Mouse (Mus musculus) liver, embryonic 16.5 days (tissue): ENCODE data around the gene Mcu. TPM values are rescaled to one million over a fixed set of nuclear protein-coding genes. Genes with fewer than 3 reads are reported as not detected.
A peak's percentile ranks its signal among the peaks of the same experiment; 100 is the strongest.

Source experiments
- ATAC-seq: fragments of 200-750 bp; cut with Nextera tagmentation; 2 replicates; pipeline ENCODE4 v1.8.0; 2017; ENCODE audit warnings: low read depth, mild to moderate bottlenecking, moderate number of reproducible peaks, moderate library complexity
- H3K27ac ChIP-seq: fragments of 300-500 bp; sonication (generic); 2 replicates; pipeline ENCODE4 v1.5.1; 2014; ENCODE audit warnings: mild to moderate bottlenecking, low read length
- H3K27me3 ChIP-seq: fragments of 300-500 bp; sonication (generic); 2 replicates; pipeline ENCODE4 v1.6.1; 2014; ENCODE audit warnings: low read depth, low read length, mixed read lengths; ENCODE audit not compliant: control insufficient read depth, insufficient read depth
- H3K36me3 ChIP-seq: fragments of 300-500 bp; sonication (generic); 2 replicates; pipeline ENCODE4 v1.6.1; 2014; ENCODE audit warnings: mild to moderate bottlenecking; ENCODE audit not compliant: control insufficient read depth, insufficient read depth
- H3K4me1 ChIP-seq: fragments of 300-500 bp; sonication (generic); 2 replicates; pipeline ENCODE4 v1.6.1; 2014; ENCODE audit warnings: low read depth, low read length, mixed read lengths; ENCODE audit not compliant: control insufficient read depth
- H3K4me2 ChIP-seq: fragments of 300-500 bp; sonication (generic); 2 replicates; pipeline ENCODE4 v1.6.1; 2014; ENCODE audit warnings: low read depth, low read length, mixed read lengths
- H3K4me3 ChIP-seq: fragments of 300-500 bp; sonication (generic); 2 replicates; pipeline ENCODE4 v1.5.1; 2014; ENCODE audit warnings: low read depth, mild to moderate bottlenecking, low read length
- H3K9ac ChIP-seq: fragments of 300-500 bp; sonication (generic); 2 replicates; pipeline ENCODE4 v1.6.1; 2014; ENCODE audit warnings: low read depth, low read length
- H3K9me3 ChIP-seq: fragments of 300-500 bp; sonication (generic); replicated peaks from 2 replicates; pipeline ENCODE4 v1.6.1; 2016; ENCODE audit warnings: low read length; ENCODE audit not compliant: control insufficient read depth
- WGBS: fragments of 180-500 bp; shearing (Covaris S2); extraction: QIAGEN DNeasy Blood & Tissue Kit; methylation state at CpG from one replicate; pipeline ENCODE4 v1.1.7; 2014; ENCODE audit not compliant: insufficient replicate concordance; 5-methylcytosine and 5-hydroxymethylcytosine counted together
- polyA plus RNA-seq: library from polyadenylated mRNA; unstranded; fragments of >200 nt; fragmentation: Nextera tagmentation; extraction: Ambion mirVana; gene quantifications from 2 replicates; pipeline ENCODE4 v1.2.1, GENCODE M21; 2015

Gene Mcu
- polyA plus RNA-seq, 1 experiment from 2014 or later, result 11.7 TPM

- H3K27ac ChIP-seq, result no peak overlapping the region
- no peaks in the 10 kb centered on the region for H3K9me3 ChIP-seq
- H3K36me3 ChIP-seq, result no peaks in the 10 kb centered on the region
- H3K4me1 ChIP-seq, result no peaks in the 10 kb centered on the region
- no peak overlapping the region for H3K9ac ChIP-seq
- WGBS, result 47% methylated on average over 14 of the region's 14 CpGs
- no peaks in the 10 kb centered on the region for H3K27me3 ChIP-seq
- H3K4me2 ChIP-seq, result no peak overlapping the region
- no peak for ATAC-seq
- H3K4me3 ChIP-seq, result no peak overlapping the region
Observed at GRCm38 (mm10) chr10:59510713-59511426, 105.6 kb downstream of the Mcu start.

GRCm38 (mm10) chr10:59509197-59509596, 107.3 kb downstream of the Mcu start:
- H3K4me3 ChIP-seq, result no peak overlapping the region
- 72% methylated on average over 4 of the region's 4 CpGs for WGBS
- no peaks in the 10 kb centered on the region for H3K9me3 ChIP-seq
- H3K27me3 ChIP-seq, result no peaks in the 10 kb centered on the region
- H3K27ac ChIP-seq, result no peak overlapping the region
- no peak for ATAC-seq
- H3K9ac ChIP-seq, result no peak overlapping the region
- H3K4me2 ChIP-seq, result no peak overlapping the region
- no peaks in the 10 kb centered on the region for H3K4me1 ChIP-seq
- H3K36me3 ChIP-seq, result no peaks in the 10 kb centered on the region

- no peak for ATAC-seq
- Histone ChIP-seq H3K4me3 (no peak overlapping the region), H3K9me3 (no peaks in the 10 kb centered on the region), H3K27me3 (no peaks in the 10 kb centered on the region), H3K9ac (no peak overlapping the region), H3K4me1 (no peaks in the 10 kb centered on the region), H3K4me2 (no peak overlapping the region), H3K27ac (no peak overlapping the region), H3K36me3 (no peaks in the 10 kb centered on the region)
- WGBS, result 61% methylated on average over 5 of the region's 5 CpGs
Observed at GRCm38 (mm10) chr10:59506711-59507110, 109.8 kb downstream of the Mcu start.

GRCm38 (mm10) chr10:59504291-59504690, 112.2 kb downstream of the Mcu start:
- no peaks in the 10 kb centered on the region for H3K4me1 ChIP-seq
- no peak overlapping the region for H3K27ac ChIP-seq
- H3K4me2 ChIP-seq, result no peak overlapping the region
- no peak for ATAC-seq
- no peak overlapping the region for H3K9ac ChIP-seq
- no peaks in the 10 kb centered on the region for H3K36me3 ChIP-seq
- WGBS, result 66% methylated on average over 3 of the region's 3 CpGs
- no peaks in the 10 kb centered on the region for H3K27me3 ChIP-seq
- no peaks in the 10 kb centered on the region for H3K9me3 ChIP-seq
- no peak overlapping the region for H3K4me3 ChIP-seq

GRCm38 (mm10) chr10:59503433-59504210, 112.9 kb downstream of the Mcu start:
- no peak overlapping the region for H3K9ac ChIP-seq

GRCm38 (mm10) chr10:59502381-59502780, 114.1 kb downstream of the Mcu start:
- no peak overlapping the region for H3K4me3 ChIP-seq
- 74% methylated on average over 12 of the region's 12 CpGs for WGBS
- ATAC-seq, result no peak

More at GRCm38 (mm10) chr10:59503433-59504210, 112.9 kb downstream of the Mcu start:
- Histone ChIP-seq H3K4me1 (no peaks in the 10 kb centered on the region), H3K9me3 (no peaks in the 10 kb centered on the region), H3K27ac (no peak overlapping the region), H3K27me3 (no peaks in the 10 kb centered on the region), H3K4me2 (peak overlapping the region; percentile 44), H3K4me3 (peak overlapping the region; percentile 34), H3K36me3 (no peaks in the 10 kb centered on the region)
- peak; percentile 77 for ATAC-seq
- WGBS, result 58% methylated on average over 31 of the region's 31 CpGs

GRCm38 (mm10) chr10:59501761-59502160, 114.7 kb downstream of the Mcu start:
- no peaks in the 10 kb centered on the region for H3K27me3 ChIP-seq
- ATAC-seq, result no peak
- no peak overlapping the region for H3K27ac ChIP-seq
- no peak overlapping the region for H3K4me3 ChIP-seq
- H3K9ac ChIP-seq, result no peak overlapping the region
- 68% methylated on average over 9 of the region's 9 CpGs for WGBS
- no peak overlapping the region for H3K4me2 ChIP-seq
- no peaks in the 10 kb centered on the region for H3K9me3 ChIP-seq
- H3K36me3 ChIP-seq, result no peaks in the 10 kb centered on the region
- no peaks in the 10 kb centered on the region for H3K4me1 ChIP-seq

More at GRCm38 (mm10) chr10:59502381-59502780, 114.1 kb downstream of the Mcu start:
- no peak overlapping the region for H3K9ac ChIP-seq
- H3K4me1 ChIP-seq, result no peaks in the 10 kb centered on the region
- H3K36me3 ChIP-seq, result no peaks in the 10 kb centered on the region
- no peaks in the 10 kb centered on the region for H3K27me3 ChIP-seq
- no peak overlapping the region for H3K4me2 ChIP-seq
- no peak overlapping the region for H3K27ac ChIP-seq
- no peaks in the 10 kb centered on the region for H3K9me3 ChIP-seq

GRCm38 (mm10) chr10:59500225-59500624, 116.3 kb downstream of the Mcu start:
- H3K27ac ChIP-seq, result no peak overlapping the region
- ATAC-seq, result no peak
- no peaks in the 10 kb centered on the region for H3K27me3 ChIP-seq
- WGBS, result 53% methylated on average over 3 of the region's 3 CpGs
- no peak overlapping the region for H3K9ac ChIP-seq
- H3K4me2 ChIP-seq, result no peak overlapping the region
- no peaks in the 10 kb centered on the region for H3K36me3 ChIP-seq
- H3K4me1 ChIP-seq, result no peaks in the 10 kb centered on the region
- H3K9me3 ChIP-seq, result no peaks in the 10 kb centered on the region
- H3K4me3 ChIP-seq, result no peak overlapping the region

- no peak overlapping the region for H3K4me2 ChIP-seq
- H3K9me3 ChIP-seq, result no peaks in the 10 kb centered on the region
- H3K36me3 ChIP-seq, result no peaks in the 10 kb centered on the region
- no peak overlapping the region for H3K4me3 ChIP-seq
- no peaks in the 10 kb centered on the region for H3K27me3 ChIP-seq
- no peak overlapping the region for H3K9ac ChIP-seq
- H3K27ac ChIP-seq, result no peak overlapping the region
- ATAC-seq, result no peak
- 74% methylated on average over 11 of the region's 11 CpGs for WGBS
- no peaks in the 10 kb centered on the region for H3K4me1 ChIP-seq
Observed at GRCm38 (mm10) chr10:59497019-59497418, 119.5 kb downstream of the Mcu start.
